Mouse (Mus musculus): ENCODE results near the gene Crtc3. TPM values are rescaled to one million over a fixed set of nuclear protein-coding genes. Genes with fewer than 3 reads are reported as not detected.

Gene Crtc3
- total RNA-seq, 1 experiment, result 2.4 TPM

- TF ChIP-seq HCFC1 (IDR thresholded peaks at IDR 0.05; ENCODE audit: borderline replicate concordance, insufficient read depth, low read length) (no peak), ZC3H11A (IDR thresholded peaks at IDR 0.05; ENCODE audit: borderline replicate concordance, low read depth, low read length) (no peak), CHD2 (IDR thresholded peaks at IDR 0.05; ENCODE audit: low read depth, low read length) (no peak), MAFK (IDR thresholded peaks at IDR 0.05; ENCODE audit: insufficient read depth, low read depth, low read length) (no peak), ZNF384 (IDR thresholded peaks at IDR 0.05; ENCODE audit: low read depth, low read length) (no peak)
- Histone ChIP-seq H3K9ac (ENCODE audit: insufficient read depth, low read depth, low read length, poor library complexity, severe bottlenecking) (no peak overlapping the region), H3K27ac (ENCODE audit: insufficient read depth, low read depth, low read length, poor library complexity, severe bottlenecking) (no peak overlapping the region), H3K9me3 (ENCODE audit: control insufficient read depth, insufficient read depth, low read depth, low read length) (no peaks in the 10 kb centered on the region), H3K4me1 (ENCODE audit: control insufficient read depth in 2 of 2, insufficient read depth in 2 of 2, low read length in 2 of 2, poor library complexity in 1 of 2) (peaks cover 2 to 11% of the 10 kb centered on the region in 2 experiments; a peak in 3 of 4 replicates), H3K36me3 (ENCODE audit: control insufficient read depth, insufficient read depth, low read length, poor library complexity, severe bottlenecking) (no peaks in the 10 kb centered on the region), H3K4me3 (ENCODE audit: insufficient read depth in 1 of 2, low read depth in 1 of 2, low read length in 2 of 2, poor library complexity in 1 of 2, severe bottlenecking in 1 of 2) (no peak overlapping the region)
- in situ Hi-C loops (cut with MboI; ENCODE audit: low sequenced_read_pairs in 2 of 2, unreplicated experiment in 2 of 2), result loop anchor here (10.0 to 25.0 kb wide), 2 partner anchors 200 to 203 kb away; partner anchors contain the start of gene Fes (in 2 of the 2)
- no peak for DNase-seq (ENCODE audit: low read depth, low spot score)
Measured at GRCm38 (mm10) chr7:80587684-80588083, 101.0 kb downstream of the Crtc3 start.

GRCm38 (mm10) chr7:80586681-80587660, 101.7 kb downstream of the Crtc3 start:
- Histone ChIP-seq H3K9me3 (ENCODE audit: control insufficient read depth, insufficient read depth, low read depth, low read length) (no peaks in the 10 kb centered on the region), H3K4me1 (ENCODE audit: control insufficient read depth in 2 of 2, insufficient read depth in 2 of 2, low read length in 2 of 2, poor library complexity in 1 of 2) (peaks cover 3 to 14% of the 10 kb centered on the region in 2 experiments; a peak in 3 of 4 replicates), H3K27ac (ENCODE audit: insufficient read depth, low read depth, low read length, poor library complexity, severe bottlenecking) (no peak overlapping the region), H3K9ac (ENCODE audit: insufficient read depth, low read depth, low read length, poor library complexity, severe bottlenecking) (no peak overlapping the region), H3K36me3 (ENCODE audit: control insufficient read depth, insufficient read depth, low read length, poor library complexity, severe bottlenecking) (no peaks in the 10 kb centered on the region), H3K4me3 (ENCODE audit: insufficient read depth in 1 of 2, low read depth in 1 of 2, low read length in 2 of 2, poor library complexity in 1 of 2, severe bottlenecking in 1 of 2) (no peak overlapping the region; a peak in 1 of 4 replicates)
- TF ChIP-seq ZNF384 (IDR thresholded peaks at IDR 0.05; ENCODE audit: low read depth, low read length) (no peak), MAFK (IDR thresholded peaks at IDR 0.05; ENCODE audit: insufficient read depth, low read depth, low read length) (no peak), CHD2 (IDR thresholded peaks at IDR 0.05; ENCODE audit: low read depth, low read length) (no peak)
- in situ Hi-C loops (cut with MboI; ENCODE audit: low sequenced_read_pairs in 2 of 2, unreplicated experiment in 2 of 2), result loop anchor here (10.0 to 25.0 kb wide), 2 partner anchors 200 to 202 kb away; partner anchors contain the start of gene Fes (in 2 of the 2)
- DNase-seq (ENCODE audit: low read depth, low spot score), result no peak

GRCm38 (mm10) chr7:80586161-80586560, 102.5 kb downstream of the Crtc3 start:
- no peaks in the 10 kb centered on the region for H3K9me3 ChIP-seq (ENCODE audit: control insufficient read depth, insufficient read depth, low read depth, low read length)
- no peak overlapping the region for H3K4me3 ChIP-seq (ENCODE audit: insufficient read depth in 1 of 2, low read depth in 1 of 2, low read length in 2 of 2, poor library complexity in 1 of 2, severe bottlenecking in 1 of 2)
- TF ChIP-seq ZNF384 (IDR thresholded peaks at IDR 0.05; ENCODE audit: low read depth, low read length) (no peak), CHD2 (IDR thresholded peaks at IDR 0.05; ENCODE audit: low read depth, low read length) (no peak), ZC3H11A (IDR thresholded peaks at IDR 0.05; ENCODE audit: borderline replicate concordance, low read depth, low read length) (no peak), HCFC1 (IDR thresholded peaks at IDR 0.05; ENCODE audit: borderline replicate concordance, insufficient read depth, low read length) (no peak), MAFK (IDR thresholded peaks at IDR 0.05; ENCODE audit: insufficient read depth, low read depth, low read length) (no peak)
- H3K27ac ChIP-seq (ENCODE audit: insufficient read depth, low read depth, low read length, poor library complexity, severe bottlenecking), result no peak overlapping the region
- H3K4me1 ChIP-seq (ENCODE audit: control insufficient read depth in 2 of 2, insufficient read depth in 2 of 2, low read length in 2 of 2, poor library complexity in 1 of 2), result peaks cover 3 to 20% of the 10 kb centered on the region in 2 experiments; a peak in 3 of 4 replicates
- no peaks in the 10 kb centered on the region for H3K36me3 ChIP-seq (ENCODE audit: control insufficient read depth, insufficient read depth, low read length, poor library complexity, severe bottlenecking)
- no peak for DNase-seq (ENCODE audit: low read depth, low spot score)
- in situ Hi-C loops (cut with MboI; ENCODE audit: low sequenced_read_pairs in 2 of 2, unreplicated experiment in 2 of 2), result loop anchor here (10.0 to 25.0 kb wide), 2 partner anchors 199 to 201 kb away; partner anchors contain the start of gene Fes (in 2 of the 2)
- no peak overlapping the region for H3K9ac ChIP-seq (ENCODE audit: insufficient read depth, low read depth, low read length, poor library complexity, severe bottlenecking)

GRCm38 (mm10) chr7:80585380-80585779, 103.3 kb downstream of the Crtc3 start:
- TF ChIP-seq ZC3H11A (IDR thresholded peaks at IDR 0.05; ENCODE audit: borderline replicate concordance, low read depth, low read length), result no peak
- no peak for TF ChIP-seq HCFC1 (IDR thresholded peaks at IDR 0.05; ENCODE audit: borderline replicate concordance, insufficient read depth, low read length)
- no peak for TF ChIP-seq MAFK (IDR thresholded peaks at IDR 0.05; ENCODE audit: insufficient read depth, low read depth, low read length)
- TF ChIP-seq ZNF384 (IDR thresholded peaks at IDR 0.05; ENCODE audit: low read depth, low read length), result no peak
- TF ChIP-seq CHD2 (IDR thresholded peaks at IDR 0.05; ENCODE audit: low read depth, low read length), result no peak
- H3K27ac ChIP-seq (ENCODE audit: insufficient read depth, low read depth, low read length, poor library complexity, severe bottlenecking), result no peak overlapping the region
- in situ Hi-C loops (cut with MboI; ENCODE audit: low sequenced_read_pairs in 2 of 2, unreplicated experiment in 2 of 2), result loop anchor here (10.0 to 25.0 kb wide), 2 partner anchors 198 to 201 kb away; partner anchors contain the start of gene Fes (in 2 of the 2)
- DNase-seq (ENCODE audit: low read depth, low spot score), result no peak
- no peak overlapping the region for H3K4me3 ChIP-seq (ENCODE audit: insufficient read depth in 1 of 2, low read depth in 1 of 2, low read length in 2 of 2, poor library complexity in 1 of 2, severe bottlenecking in 1 of 2)
- H3K36me3 ChIP-seq (ENCODE audit: control insufficient read depth, insufficient read depth, low read length, poor library complexity, severe bottlenecking), result no peaks in the 10 kb centered on the region
- H3K4me1 ChIP-seq (ENCODE audit: control insufficient read depth in 2 of 2, insufficient read depth in 2 of 2, low read length in 2 of 2, poor library complexity in 1 of 2), result peaks cover 3 to 20% of the 10 kb centered on the region in 2 experiments; a peak in 3 of 4 replicates
- no peak overlapping the region for H3K9ac ChIP-seq (ENCODE audit: insufficient read depth, low read depth, low read length, poor library complexity, severe bottlenecking)
- H3K9me3 ChIP-seq (ENCODE audit: control insufficient read depth, insufficient read depth, low read depth, low read length), result no peaks in the 10 kb centered on the region

Data from ES-E14 (cell line).